Mouse (Mus musculus) lung, embryonic 15.5 days (tissue): ENCODE measurements around the gene Rbm44. TPM values are rescaled to one million over a fixed set of nuclear protein-coding genes. Genes with fewer than 3 reads are reported as not detected.
A peak's percentile ranks its signal among the peaks of the same experiment; 100 is the strongest.

Experiments
- ATAC-seq: fragments of 200-750 bp; cut with Nextera tagmentation; 2 replicates; pipeline ENCODE4 v1.8.0; 2017; ENCODE audit warnings: moderate number of reproducible peaks, borderline replicate concordance; ENCODE audit not compliant: low FRiP score, low TSS enrichment; ENCODE audit errors: extremely low read depth
- H3K27ac ChIP-seq: fragments of 300-500 bp; sonication (generic); 2 replicates; pipeline ENCODE4 v1.5.1; 2015; ENCODE audit warnings: moderate library complexity, mild to moderate bottlenecking, inconsistent platforms
- H3K27me3 ChIP-seq: fragments of 300-500 bp; sonication (generic); 2 replicates; pipeline ENCODE4 v1.6.1; 2015; ENCODE audit warnings: inconsistent platforms
- H3K36me3 ChIP-seq: fragments of 300-500 bp; sonication (generic); 2 replicates; pipeline ENCODE4 v1.6.1; 2015; ENCODE audit warnings: inconsistent platforms
- H3K4me1 ChIP-seq: fragments of 300-500 bp; sonication (generic); 2 replicates; pipeline ENCODE4 v1.6.1; 2015; ENCODE audit warnings: inconsistent platforms
- H3K4me2 ChIP-seq: fragments of 300-500 bp; sonication (generic); 2 replicates; pipeline ENCODE4 v1.6.1; 2015; ENCODE audit warnings: inconsistent platforms, mild to moderate bottlenecking, moderate library complexity
- H3K4me3 ChIP-seq: fragments of 300-500 bp; sonication (generic); 2 replicates; pipeline ENCODE4 v1.5.1; 2015; ENCODE audit warnings: mild to moderate bottlenecking, inconsistent platforms
- H3K9ac ChIP-seq: fragments of 300-500 bp; sonication (generic); 2 replicates; pipeline ENCODE4 v1.6.1; 2015; ENCODE audit warnings: inconsistent platforms
- H3K9me3 ChIP-seq: fragments of 300-500 bp; sonication (generic); 2 replicates; pipeline ENCODE4 v1.6.1; 2016; ENCODE audit warnings: inconsistent platforms
- WGBS: fragments of 180-500 bp; shearing (Covaris S2); methylation state at CpG from one replicate; pipeline ENCODE4 v1.1.7; 2015; 5-methylcytosine and 5-hydroxymethylcytosine counted together
- polyA plus RNA-seq: library from polyadenylated mRNA; unstranded; fragments of >200 nt; fragmentation: Nextera tagmentation; extraction: Ambion mirVana; gene quantifications from 2 replicates; pipeline ENCODE4 v1.2.1, GENCODE M21; 2015

Rbm44 gene
- 1.0 and 1.7 TPM in 2 replicates for polyA plus RNA-seq

DNA sequence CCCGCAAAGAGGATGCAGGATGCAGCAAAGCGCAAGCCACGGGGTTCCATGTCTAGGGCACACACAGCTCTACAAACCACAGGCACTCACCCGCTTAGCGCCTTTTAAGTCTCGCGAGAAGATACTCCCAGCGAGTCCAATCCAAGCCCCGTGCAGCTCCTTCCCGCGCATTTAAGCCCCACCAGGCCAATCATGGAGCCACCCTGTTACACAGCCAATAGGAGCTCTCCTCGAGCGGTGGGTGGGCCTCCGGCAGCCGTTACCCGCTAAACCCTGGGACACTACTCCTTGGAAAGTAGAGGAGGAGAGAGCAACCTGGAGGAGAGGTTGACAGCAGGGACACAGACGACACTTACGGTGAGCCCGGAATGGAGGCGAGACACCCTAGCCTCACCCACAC, at the start of gene Rbm44:
Gene Rbm44, plus strand, starts transcription at position 277 of the 400 bp plus-strand sequence.
- 0 out of 2 replicates have a peak within 1 kb of the TSS, but pooled peaks have one; percentile 12 for H3K4me3 ChIP-seq
- no peak within 1 kb of the TSS for H3K4me2 ChIP-seq
- no peaks in the 10 kb centered on the region for H3K4me1 ChIP-seq
- 69% methylated on average over 20 of the region's 20 CpGs for WGBS
- no peaks in the 10 kb centered on the region for H3K27me3 ChIP-seq
- no peaks in the 10 kb centered on the region for H3K9me3 ChIP-seq
- H3K36me3 ChIP-seq: no peaks in the 10 kb centered on the region
- H3K27ac ChIP-seq: no peak within 1 kb of the TSS
- ATAC-seq: peak; percentile 52
- H3K9ac ChIP-seq: no peak within 1 kb of the TSS

DNA sequence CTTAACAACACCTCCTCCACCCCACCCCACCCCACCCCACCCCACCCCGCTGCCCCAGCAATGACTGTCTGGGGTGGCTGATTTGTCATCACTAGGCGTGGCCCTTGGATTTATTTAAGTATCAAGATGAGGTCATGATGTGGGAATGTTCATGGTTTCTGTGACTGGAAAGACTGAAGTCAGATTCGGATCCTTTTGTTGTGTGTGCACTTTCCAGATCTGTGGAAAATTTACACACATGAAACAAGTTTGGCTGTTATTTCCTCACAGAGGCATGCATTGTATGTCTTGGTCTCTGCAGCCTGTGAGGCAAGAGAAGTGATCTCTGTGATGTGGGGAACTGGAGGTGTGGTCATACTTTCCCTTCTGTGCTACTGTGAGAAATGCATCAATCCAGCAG, 49.6 kb upstream of the Rbm44 start:
- no peak overlapping the region for H3K4me3 ChIP-seq
- WGBS: 44% methylated on average over 3 of the region's 3 CpGs
- no peak overlapping the region for H3K4me2 ChIP-seq
- no peak for ATAC-seq
- no peaks in the 10 kb centered on the region for H3K36me3 ChIP-seq
- peaks cover 28% of the 10 kb centered on the region for H3K4me1 ChIP-seq
- no peak overlapping the region for H3K9ac ChIP-seq
- no peak overlapping the region for H3K27ac ChIP-seq
- H3K27me3 ChIP-seq: no peaks in the 10 kb centered on the region
- H3K9me3 ChIP-seq: no peaks in the 10 kb centered on the region

DNA sequence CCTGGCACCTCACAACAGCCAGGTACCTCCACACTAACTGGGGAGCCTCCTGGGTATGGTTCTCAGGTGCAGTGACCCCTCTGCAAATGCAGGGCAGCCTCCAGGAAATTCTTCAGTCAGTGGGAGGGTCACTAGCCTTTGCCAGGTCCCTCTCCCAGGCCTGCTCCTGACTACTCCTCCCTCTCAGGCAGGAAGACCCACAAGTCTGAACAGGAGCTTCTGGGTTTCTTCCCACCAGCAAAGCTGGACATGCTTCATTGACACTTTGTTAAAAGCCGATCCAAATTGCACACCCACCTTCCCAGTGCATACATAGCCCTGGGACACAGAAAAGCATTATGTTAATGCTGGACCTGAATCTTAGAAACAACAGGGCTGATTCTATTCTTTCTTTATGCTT, 49.0 kb upstream of the Rbm44 start:
- Histone ChIP-seq H3K9me3 (no peaks in the 10 kb centered on the region), H3K27me3 (no peaks in the 10 kb centered on the region), H3K4me3 (no peak overlapping the region), H3K9ac (no peak overlapping the region), H3K27ac (no peak overlapping the region), H3K36me3 (peaks cover 3% of the 10 kb centered on the region; the same call in 1 of the 2 replicates), H3K4me2 (no peak overlapping the region), H3K4me1 (peaks cover 28% of the 10 kb centered on the region)
- WGBS: 46% methylated on average over 1 of the region's 1 CpGs
- ATAC-seq: no peak

DNA sequence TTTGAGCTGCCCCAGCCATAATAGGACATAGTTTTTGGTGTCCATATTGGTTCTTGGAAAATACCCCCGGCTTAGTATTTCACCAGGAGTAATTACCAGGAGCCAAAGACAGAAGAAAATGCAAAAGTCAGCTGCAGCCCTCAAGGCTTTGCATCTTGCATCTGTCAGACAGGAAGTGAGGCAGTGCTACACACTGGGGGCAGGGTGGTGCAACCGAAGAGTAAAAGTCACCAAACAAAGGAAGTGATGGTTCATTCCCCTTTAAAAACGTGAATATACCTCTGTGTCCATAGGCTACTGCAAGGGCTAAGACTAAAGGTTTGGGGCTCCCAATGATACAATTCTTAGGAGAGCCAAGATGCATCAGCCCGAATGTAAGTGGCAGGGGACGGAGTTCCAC, 48.4 kb upstream of the Rbm44 start:
- peaks cover 28% of the 10 kb centered on the region for H3K4me1 ChIP-seq
- H3K27me3 ChIP-seq: no peaks in the 10 kb centered on the region
- ATAC-seq: no peak
- H3K27ac ChIP-seq: no peak overlapping the region
- no peak overlapping the region for H3K9ac ChIP-seq
- WGBS: 62% methylated on average over 5 of the region's 5 CpGs
- H3K4me3 ChIP-seq: no peak overlapping the region
- no peak overlapping the region for H3K4me2 ChIP-seq
- H3K9me3 ChIP-seq: no peaks in the 10 kb centered on the region
- peaks cover 9% of the 10 kb centered on the region; the same call in 1 of the 2 replicates for H3K36me3 ChIP-seq

DNA sequence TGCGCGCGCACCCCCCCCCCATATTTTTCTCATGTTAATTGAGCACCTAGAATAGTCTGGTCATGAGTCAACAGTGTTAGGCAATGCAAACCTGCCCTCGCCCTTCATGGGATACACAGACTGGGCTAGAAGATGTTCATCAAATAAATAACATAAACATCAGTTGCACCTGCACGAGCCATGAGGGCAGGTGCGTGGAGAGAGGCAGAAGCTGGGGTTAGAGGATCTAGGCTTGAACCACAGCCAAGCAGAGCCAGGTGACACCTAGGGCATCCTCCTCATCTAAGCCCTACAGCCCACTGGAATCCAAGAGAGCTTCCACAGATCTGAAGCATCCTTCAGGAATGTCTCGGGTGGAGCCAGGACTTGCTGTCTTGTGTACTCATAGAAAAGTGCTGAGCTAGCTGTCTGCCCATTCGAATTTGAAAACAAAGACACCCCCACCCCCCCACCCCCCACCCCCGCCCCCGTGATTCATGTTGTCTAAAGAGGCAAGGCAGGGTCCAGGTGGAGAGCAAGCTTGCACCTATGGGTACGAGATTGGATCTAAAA, 47.5 kb upstream of the Rbm44 start:
- WGBS: 87% methylated on average over 11 of the region's 11 CpGs
- Histone ChIP-seq H3K4me3 (no peak overlapping the region), H3K9me3 (no peaks in the 10 kb centered on the region), H3K4me2 (no peak overlapping the region), H3K9ac (no peak overlapping the region), H3K36me3 (peaks cover 11% of the 10 kb centered on the region; the same call in 1 of the 2 replicates), H3K4me1 (peaks cover 28% of the 10 kb centered on the region), H3K27me3 (no peaks in the 10 kb centered on the region), H3K27ac (no peak overlapping the region)
- no peak for ATAC-seq

DNA sequence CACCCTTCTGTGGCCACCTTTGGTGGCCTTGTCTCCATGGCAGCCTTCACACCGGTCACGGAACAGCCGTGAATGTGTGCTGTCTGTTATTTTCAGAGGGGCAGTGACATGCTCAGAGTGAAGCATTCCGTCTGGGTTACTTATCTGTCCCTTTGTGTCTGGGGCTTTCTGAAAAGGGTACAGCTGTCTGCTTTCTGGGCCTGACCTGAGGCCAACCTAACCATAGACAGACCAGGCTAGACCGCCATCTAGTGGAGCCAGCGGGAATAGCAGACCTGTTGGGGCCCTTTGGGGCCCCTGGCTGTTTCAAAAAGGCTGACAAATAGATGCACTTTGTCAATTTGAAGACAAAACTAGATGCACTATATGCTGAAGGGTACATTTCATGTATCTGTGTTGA, 46.0 kb upstream of the Rbm44 start:
- no peak overlapping the region for H3K4me2 ChIP-seq
- H3K9ac ChIP-seq: no peak overlapping the region
- ATAC-seq: peak; percentile 55; the same call in 1 of the 2 replicates
- H3K4me1 ChIP-seq: peaks cover 28% of the 10 kb centered on the region
- H3K27me3 ChIP-seq: no peaks in the 10 kb centered on the region
- no peak overlapping the region for H3K4me3 ChIP-seq
- H3K9me3 ChIP-seq: no peaks in the 10 kb centered on the region
- no peak overlapping the region for H3K27ac ChIP-seq
- H3K36me3 ChIP-seq: peaks cover 18% of the 10 kb centered on the region
- whole genome bisulfite sequencing: 6% methylated on average over 6 of the region's 6 CpGs

- Histone ChIP-seq H3K4me2 (no peak overlapping the region), H3K4me1 (peaks cover 9% of the 10 kb centered on the region), H3K9ac (no peak overlapping the region), H3K36me3 (peaks cover 38% of the 10 kb centered on the region), H3K9me3 (no peaks in the 10 kb centered on the region), H3K4me3 (no peak overlapping the region), H3K27ac (no peak overlapping the region), H3K27me3 (no peaks in the 10 kb centered on the region)
- ATAC-seq: no peak
- WGBS: 74% methylated on average over 11 of the region's 11 CpGs
Measured at GRCm38 (mm10) chr1:91101709-91102440, 43.0 kb upstream of the Rbm44 start.

DNA sequence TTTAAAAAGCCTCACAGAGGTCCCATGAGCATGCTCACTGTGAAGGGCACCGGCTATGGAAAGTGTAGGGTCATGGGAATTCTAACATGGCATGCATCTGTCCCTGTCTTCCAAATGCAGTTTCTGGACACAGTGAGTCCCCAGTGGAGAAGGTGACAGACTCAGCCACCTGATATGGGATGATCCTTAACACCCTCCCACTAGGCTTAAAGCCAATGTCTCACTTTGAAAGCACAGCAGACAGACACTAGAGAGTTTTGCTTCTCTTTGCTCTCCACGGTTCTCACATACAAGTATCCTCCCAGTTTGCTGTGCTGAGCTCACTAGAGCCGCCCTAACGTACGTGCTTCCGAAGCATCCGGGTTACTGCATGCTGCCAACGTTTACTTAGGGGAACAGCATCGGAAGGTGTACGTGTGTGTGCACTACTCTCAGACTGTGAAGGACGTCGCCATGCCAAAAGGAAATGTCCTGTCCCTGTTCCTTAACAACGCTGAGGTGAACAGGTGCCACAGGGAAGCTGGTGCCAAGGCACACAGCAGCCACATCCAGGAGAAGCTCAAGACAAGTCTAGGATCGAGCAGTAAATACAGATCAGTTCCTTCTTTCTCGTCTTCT, 41.4 kb upstream of the Rbm44 start:
- Histone ChIP-seq H3K36me3 (peaks cover 52% of the 10 kb centered on the region), H3K27ac (no peak overlapping the region), H3K4me2 (no peak overlapping the region), H3K27me3 (no peaks in the 10 kb centered on the region), H3K4me1 (peaks cover 4% of the 10 kb centered on the region), H3K9ac (no peak overlapping the region), H3K9me3 (no peaks in the 10 kb centered on the region), H3K4me3 (no peak overlapping the region)
- no peak for ATAC-seq
- WGBS: 74% methylated on average over 15 of the region's 15 CpGs

DNA sequence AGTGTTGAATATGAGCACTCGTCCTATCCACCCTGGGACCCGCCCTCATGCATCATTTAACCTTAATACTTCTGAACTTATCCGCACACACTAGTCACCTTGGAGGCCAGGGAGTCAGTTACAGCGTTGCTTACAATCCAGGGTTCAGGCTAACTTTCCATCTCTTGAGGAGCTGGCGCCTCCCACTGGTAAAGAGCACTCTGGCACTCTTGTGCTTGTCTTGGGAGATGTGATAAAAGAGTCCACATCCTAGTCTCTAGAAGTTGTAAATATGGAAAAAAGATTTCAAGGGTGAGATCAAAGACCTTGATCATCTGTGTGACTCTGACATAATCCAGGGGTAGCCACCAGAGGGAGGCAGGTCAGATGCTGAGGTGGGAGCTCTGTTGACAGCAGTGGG, 37.3 kb upstream of the Rbm44 start:
- no peak for ATAC-seq
- no peak overlapping the region for H3K27ac ChIP-seq
- no peaks in the 10 kb centered on the region for H3K27me3 ChIP-seq
- peaks cover 61% of the 10 kb centered on the region for H3K36me3 ChIP-seq
- H3K9me3 ChIP-seq: no peaks in the 10 kb centered on the region
- H3K4me2 ChIP-seq: no peak overlapping the region
- WGBS: 62% methylated on average over 5 of the region's 5 CpGs
- no peak overlapping the region for H3K9ac ChIP-seq
- H3K4me3 ChIP-seq: no peak overlapping the region
- 0 out of 2 replicates have a peak, but pooled peaks cover 7% of the 10 kb centered on the region for H3K4me1 ChIP-seq

DNA sequence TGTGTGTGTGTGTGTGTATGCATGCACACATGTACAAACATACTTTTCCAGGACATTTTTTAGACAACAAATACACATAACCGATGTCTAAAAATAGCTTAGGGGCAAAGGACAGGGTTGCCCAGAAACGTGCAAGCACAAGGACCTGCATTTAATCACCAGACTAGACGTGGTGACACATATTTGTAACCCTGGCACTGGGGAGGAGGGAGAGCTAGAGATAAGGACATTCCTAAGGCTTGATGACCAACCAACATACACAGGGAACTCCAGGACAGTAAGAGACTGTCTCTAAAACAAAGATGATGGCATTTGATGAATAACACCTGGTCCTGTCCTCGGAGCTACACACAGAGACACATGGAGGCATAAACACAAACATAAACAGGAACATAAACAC, 35.6 kb upstream of the Rbm44 start:
- peak; percentile 23; the same call in 1 of the 2 replicates for ATAC-seq
- 12% methylated on average over 4 of the region's 4 CpGs for WGBS
- H3K9me3 ChIP-seq: no peaks in the 10 kb centered on the region
- H3K4me2 ChIP-seq: no peak overlapping the region
- H3K27ac ChIP-seq: no peak overlapping the region
- H3K27me3 ChIP-seq: no peaks in the 10 kb centered on the region
- H3K36me3 ChIP-seq: peaks cover 62% of the 10 kb centered on the region
- H3K4me1 ChIP-seq: 0 out of 2 replicates have a peak, but pooled peaks cover 7% of the 10 kb centered on the region
- H3K9ac ChIP-seq: no peak overlapping the region
- H3K4me3 ChIP-seq: no peak overlapping the region

DNA sequence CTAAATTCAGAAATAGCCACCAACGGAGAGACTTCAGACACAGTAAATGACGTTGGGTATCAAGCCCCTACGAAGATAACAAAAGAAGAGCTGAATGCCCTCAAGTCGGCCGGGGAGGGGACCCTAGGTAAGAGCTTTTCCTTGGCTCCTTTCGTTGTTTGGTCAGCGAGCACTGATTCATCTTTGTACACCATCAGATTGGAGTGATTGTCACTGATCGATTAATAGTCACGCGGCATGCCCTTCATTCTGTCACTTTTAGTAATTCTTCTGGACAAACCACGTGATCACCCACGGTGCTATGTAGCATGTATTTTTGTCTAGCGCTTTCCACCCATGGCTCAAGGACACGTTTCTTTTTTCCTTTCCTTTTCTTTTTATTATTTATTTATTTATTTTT, 32.7 kb upstream of the Rbm44 start:
- H3K27me3 ChIP-seq: no peaks in the 10 kb centered on the region
- H3K4me1 ChIP-seq: 0 out of 2 replicates have a peak, but pooled peaks cover 7% of the 10 kb centered on the region
- no peak overlapping the region for H3K4me2 ChIP-seq
- H3K9me3 ChIP-seq: no peaks in the 10 kb centered on the region
- WGBS: 92% methylated on average over 14 of the region's 14 CpGs
- no peak overlapping the region for H3K4me3 ChIP-seq
- no peak overlapping the region for H3K9ac ChIP-seq
- peaks cover 54% of the 10 kb centered on the region for H3K36me3 ChIP-seq
- no peak for ATAC-seq
- no peak overlapping the region for H3K27ac ChIP-seq

DNA sequence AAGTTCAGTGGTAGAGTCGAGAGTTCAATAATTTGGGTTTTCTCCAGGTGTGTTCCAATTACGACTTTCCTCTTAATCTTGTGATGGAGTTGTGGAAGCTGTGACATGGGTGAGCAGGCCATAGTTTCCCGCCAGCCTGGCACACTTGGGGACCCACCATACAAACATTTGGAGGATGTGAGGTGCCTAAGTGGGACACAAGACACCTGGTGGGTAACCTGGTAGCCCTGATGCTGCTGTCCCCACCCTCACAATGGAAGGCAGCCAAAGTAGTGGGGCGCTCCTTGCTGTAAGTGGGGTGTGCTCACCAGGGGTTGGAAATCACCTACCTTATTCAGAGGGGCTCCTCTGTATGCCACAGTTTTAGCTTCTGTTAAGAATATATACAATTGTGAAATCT, 32.3 kb upstream of the Rbm44 start:
- WGBS: 86% methylated on average over 4 of the region's 4 CpGs
- 0 out of 2 replicates have a peak, but pooled peaks cover 7% of the 10 kb centered on the region for H3K4me1 ChIP-seq

More for the DNA sequence above, 32.3 kb upstream of the Rbm44 start:
- Histone ChIP-seq H3K27me3 (no peaks in the 10 kb centered on the region), H3K4me3 (no peak overlapping the region), H3K27ac (no peak overlapping the region), H3K4me2 (no peak overlapping the region), H3K9ac (no peak overlapping the region), H3K36me3 (peaks cover 56% of the 10 kb centered on the region), H3K9me3 (no peaks in the 10 kb centered on the region)
- no peak for ATAC-seq
